Mouse (Mus musculus) MEL (cell line): ENCODE results near the gene Maff.

Experiments
- CTCF ChIP-seq, 3 experiments: IDR thresholded peaks in 2 of 3; conservative IDR thresholded peaks in 1 of 3; 2 replicates each; pipeline ENCODE4 v1.5.1; 2011 to 2012; ENCODE audit warnings: low read length in 3 of 3, low read depth in 2 of 3, mild to moderate bottlenecking in 2 of 3, improper control_type of control experiment in 1 of 3, inconsistent platforms in 1 of 3, mixed read lengths in 1 of 3, moderate library complexity in 1 of 3; ENCODE audit not compliant: control insufficient read depth in 1 of 3, insufficient read depth in 1 of 3, poor library complexity in 1 of 3, severe bottlenecking in 1 of 3
- EP300 ChIP-seq, 2 experiments: IDR thresholded peaks; 2 replicates each; pipeline ENCODE4 v1.6.1; 2011; ENCODE audit warnings: improper control_type of control experiment in 2 of 2, low read length in 2 of 2, low read depth in 1 of 2, mild to moderate bottlenecking in 1 of 2
- MAFK ChIP-seq: IDR thresholded peaks from 2 replicates; pipeline ENCODE4 v1.6.1; 2011; ENCODE audit warnings: low read depth, mild to moderate bottlenecking, low read length, improper control_type of control experiment, borderline replicate concordance
- MAZ ChIP-seq: IDR thresholded peaks from 2 replicates; pipeline ENCODE4 v1.6.1; 2012; ENCODE audit warnings: low read depth, mild to moderate bottlenecking, inconsistent platforms, low read length, improper control_type of control experiment
- MEF2A ChIP-seq: IDR thresholded peaks from 2 replicates; pipeline ENCODE4 v1.6.1; 2014; ENCODE audit warnings: low read depth, mild to moderate bottlenecking, inconsistent platforms, low read length, improper control_type of control experiment; ENCODE audit not compliant: poor library complexity, insufficient replicate concordance, severe bottlenecking; ENCODE audit errors: extremely low read depth
- POLR2AphosphoS2 ChIP-seq: IDR thresholded peaks from 2 replicates; pipeline ENCODE4 v1.6.1; 2011; ENCODE audit warnings: low read length, improper control_type of control experiment
- RAD21 ChIP-seq: IDR thresholded peaks from 2 replicates; pipeline ENCODE4 v1.6.1; 2011; ENCODE audit warnings: mild to moderate bottlenecking, low read depth, low read length, improper control_type of control experiment
- USF1 ChIP-seq: IDR thresholded peaks from 2 replicates; pipeline ENCODE4 v1.6.1; 2014; ENCODE audit warnings: low read depth, mild to moderate bottlenecking, inconsistent platforms, low read length, improper control_type of control experiment, moderate library complexity
- ZNF384 ChIP-seq: IDR thresholded peaks from 2 replicates; pipeline ENCODE4 v1.6.1; 2012; ENCODE audit warnings: low read depth, mild to moderate bottlenecking, inconsistent platforms, low read length, improper control_type of control experiment

DNA sequence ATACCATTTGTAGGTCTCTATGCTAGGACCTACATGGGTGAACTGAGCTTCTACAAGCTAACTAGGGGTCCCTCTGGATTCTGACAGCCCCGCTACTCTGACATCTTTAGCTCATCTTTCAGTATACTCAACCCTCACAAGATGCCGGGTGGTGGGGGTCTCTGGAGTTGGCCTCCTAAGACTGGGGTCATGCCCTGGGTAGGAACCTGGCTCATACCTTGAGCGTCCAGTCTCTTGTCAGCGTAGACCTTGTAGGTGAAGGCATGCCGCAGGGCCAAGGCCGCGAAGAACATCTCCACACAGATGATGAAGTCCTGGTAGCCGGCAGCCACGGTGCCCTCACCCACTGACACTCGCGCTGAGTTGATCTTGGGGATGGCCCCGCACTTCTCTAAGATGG, 18.6 kb downstream of the Maff start:
- TF ChIP-seq RAD21, result no peak
- TF ChIP-seq ZNF384, result no peak
- TF ChIP-seq USF1, result no peak
- TF ChIP-seq MAZ, result no peak
- TF ChIP-seq MAFK, result no peak
- TF ChIP-seq CTCF (IDR thresholded peaks at IDR 0.05 in 2 of 3, conservative IDR thresholded peaks at IDR 0.05 in 1 of 3; ENCODE audit: control insufficient read depth in 1 of 3, insufficient read depth in 1 of 3, low read depth in 2 of 3, low read length in 3 of 3, poor library complexity in 1 of 3, severe bottlenecking in 1 of 3), result no peak
- TF ChIP-seq POLR2AphosphoS2, result no peak
- TF ChIP-seq MEF2A, result no peak
- TF ChIP-seq EP300 (IDR thresholded peaks at IDR 0.05; ENCODE audit: low read depth in 1 of 2, low read length in 2 of 2), result no peak
